Mouse (Mus musculus): ENCODE data around the gene Wbp2.
A peak's percentile ranks its signal among the peaks of the same experiment; 100 is the strongest.

The Wbp2 gene

DNA sequence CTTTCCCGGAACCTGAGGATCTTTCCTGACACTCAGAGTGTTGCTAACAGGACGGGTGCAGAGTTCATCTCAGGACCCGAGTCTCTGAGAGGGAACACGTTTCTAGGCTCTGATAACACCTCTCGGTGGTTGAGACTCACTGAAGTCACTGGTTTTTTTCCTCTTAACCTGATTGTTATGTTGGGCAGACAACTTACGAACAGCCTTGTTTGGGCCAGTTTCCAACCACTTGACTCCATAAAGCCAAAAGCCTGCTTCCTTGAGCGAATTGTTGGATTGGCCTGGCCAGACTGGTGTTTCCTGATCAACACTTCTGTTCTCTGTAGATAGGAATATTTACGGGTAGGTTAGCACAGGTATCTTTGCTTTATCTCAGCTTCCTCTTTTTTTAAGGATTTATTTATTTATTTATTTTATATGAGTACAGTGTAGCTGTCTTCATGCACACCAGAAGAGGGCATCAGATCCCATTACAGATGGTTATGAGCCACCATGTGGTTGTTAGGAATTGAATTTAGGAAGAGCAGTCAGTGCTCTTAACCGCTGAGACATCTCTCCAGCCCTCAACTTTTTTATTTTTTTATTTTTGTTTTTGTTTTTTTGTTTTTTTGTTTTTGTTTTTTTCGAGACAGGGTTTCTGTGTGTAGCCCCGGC lies 2.1 kb upstream of the Wbp2 start:
- peak in 1 of 2 experiments; percentile 47 for DNase-seq

DNA sequence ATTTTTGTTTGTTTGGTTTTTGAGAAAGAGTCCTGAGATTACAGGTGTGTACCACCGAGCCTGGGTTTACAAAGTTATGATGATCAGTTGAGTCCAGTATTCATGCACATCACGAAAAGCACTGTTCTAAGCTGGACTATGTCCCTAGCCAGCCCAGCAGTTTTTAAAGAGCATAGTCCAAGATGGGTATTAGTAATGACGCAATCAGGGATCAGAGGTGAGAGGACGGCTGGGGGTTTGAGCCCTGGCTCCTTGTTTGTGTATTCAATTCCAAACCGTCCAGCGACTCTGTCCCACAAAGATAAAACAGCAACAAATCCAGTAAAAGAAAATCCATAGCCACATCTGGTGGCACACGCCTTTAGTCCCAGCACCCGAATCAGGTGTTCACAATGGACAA lies 1.4 kb upstream of the Wbp2 start:
- peak; percentile 66 to 82 for DNase-seq

DNA sequence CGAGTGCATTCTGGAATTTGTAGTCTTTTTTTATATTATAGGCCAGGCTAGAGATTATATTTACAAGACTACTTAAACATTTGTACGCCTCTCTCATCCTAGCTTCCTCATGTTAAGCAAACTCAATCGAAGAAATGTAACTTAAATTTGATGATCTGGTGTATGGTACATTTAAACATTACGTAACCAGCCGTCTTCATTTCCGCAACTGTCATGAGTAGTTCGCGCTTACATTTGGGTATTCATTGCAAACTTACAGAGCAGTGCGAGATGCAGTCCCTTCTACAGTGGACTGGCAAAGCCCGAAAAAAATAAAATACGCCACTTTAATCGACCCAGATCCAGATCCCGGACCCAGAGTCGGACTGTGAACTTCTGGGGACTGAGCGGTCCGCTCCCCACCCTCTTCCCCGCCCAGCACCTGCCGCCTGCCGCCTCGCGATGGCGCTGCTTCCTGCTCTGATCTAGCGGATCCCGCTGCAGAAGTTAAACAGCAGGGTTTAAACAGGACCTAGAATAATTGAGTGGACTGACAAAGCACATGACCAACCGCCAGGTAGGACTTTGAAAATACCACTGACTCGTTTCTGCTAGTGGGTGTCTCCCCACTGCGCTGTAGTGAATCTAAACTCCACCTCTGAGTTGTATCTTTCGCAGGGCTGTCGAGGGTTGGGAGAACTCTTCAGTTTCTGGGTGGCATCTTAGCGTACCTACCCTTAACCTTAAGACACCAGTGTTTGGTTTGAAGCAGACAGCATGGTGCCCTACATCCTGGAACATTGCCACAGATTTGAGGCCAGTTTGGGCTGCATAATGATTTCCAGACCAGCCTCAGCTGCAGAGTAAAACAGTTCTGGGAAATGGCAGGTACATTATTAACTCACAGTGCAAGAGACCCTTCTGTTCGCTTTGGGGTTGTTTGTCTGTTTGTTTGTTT lies 667 bp upstream of the Wbp2 start:
- DNase-seq, result peak; percentile 94 to 96

DNA sequence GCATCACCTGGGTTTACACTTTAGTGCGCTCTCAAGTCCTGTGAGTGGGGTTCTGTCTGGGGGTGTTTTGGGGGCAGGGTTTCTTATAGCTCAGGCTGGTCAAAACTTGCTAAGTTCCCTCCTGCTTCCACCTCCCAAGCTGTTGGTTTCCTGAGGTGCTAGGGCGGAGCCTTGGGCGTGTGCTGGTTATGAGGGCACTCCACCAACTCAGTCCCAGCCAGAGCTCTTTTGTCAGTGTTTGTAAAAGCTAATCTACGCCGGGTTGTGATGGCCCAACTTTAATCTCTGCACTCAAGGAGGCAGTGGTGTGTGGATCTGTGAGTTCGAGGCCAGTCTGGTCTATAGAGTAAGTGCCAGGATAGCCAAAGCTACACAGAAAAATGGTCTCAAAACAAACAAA lies 2.6 kb downstream of the Wbp2 start:
- DNase-seq, result no peak

DNA sequence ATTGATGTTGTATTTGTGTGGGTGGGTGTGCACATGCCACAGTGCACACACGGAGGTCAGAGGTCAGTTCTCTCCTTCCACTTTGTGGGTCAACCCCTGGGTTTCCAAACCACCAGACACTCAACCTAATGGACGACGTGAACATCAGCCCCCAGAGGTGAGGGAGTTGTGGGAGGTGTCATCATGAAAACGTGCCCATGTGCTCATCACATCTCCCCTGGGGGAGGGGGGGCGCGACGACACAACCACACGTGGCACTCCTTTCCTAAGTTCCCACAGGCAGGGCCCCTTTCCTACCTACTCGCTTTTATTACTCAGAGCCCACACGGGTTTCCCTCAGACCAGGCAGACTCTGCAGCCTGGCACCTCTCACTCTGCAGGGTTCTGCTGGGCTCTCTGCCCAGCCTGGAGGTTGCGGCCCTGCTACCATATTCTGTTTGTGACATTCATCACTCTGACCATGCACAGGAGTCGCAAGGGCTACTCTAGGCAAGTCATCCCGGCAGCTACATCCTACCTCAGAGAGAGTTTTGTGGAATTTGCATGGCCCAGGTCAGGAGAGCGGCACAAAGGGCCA lies 3.6 kb downstream of the Wbp2 start:
- no peak for DNase-seq

DNA sequence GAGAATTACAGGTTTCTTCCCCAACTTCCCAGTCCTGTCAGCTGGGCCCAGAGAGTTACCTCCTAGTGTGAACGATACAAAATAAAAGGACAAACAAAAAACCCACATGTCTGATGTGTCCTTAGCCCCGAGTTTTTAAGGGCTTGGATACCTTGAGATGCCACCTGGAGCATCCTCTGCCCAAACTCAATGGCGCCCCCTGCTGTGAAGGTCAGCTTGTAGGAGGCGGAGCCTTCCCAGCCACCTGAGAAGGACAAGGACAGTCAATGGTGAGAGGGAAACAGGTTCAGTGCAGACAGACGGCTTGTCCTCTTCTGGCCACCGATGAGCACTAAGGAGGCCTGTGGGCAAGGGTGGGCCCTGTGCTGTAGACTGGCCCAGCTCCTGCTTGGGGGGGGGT lies 5.7 kb downstream of the Wbp2 start:
- DNase-seq, result peak; percentile 52 to 88

DNA sequence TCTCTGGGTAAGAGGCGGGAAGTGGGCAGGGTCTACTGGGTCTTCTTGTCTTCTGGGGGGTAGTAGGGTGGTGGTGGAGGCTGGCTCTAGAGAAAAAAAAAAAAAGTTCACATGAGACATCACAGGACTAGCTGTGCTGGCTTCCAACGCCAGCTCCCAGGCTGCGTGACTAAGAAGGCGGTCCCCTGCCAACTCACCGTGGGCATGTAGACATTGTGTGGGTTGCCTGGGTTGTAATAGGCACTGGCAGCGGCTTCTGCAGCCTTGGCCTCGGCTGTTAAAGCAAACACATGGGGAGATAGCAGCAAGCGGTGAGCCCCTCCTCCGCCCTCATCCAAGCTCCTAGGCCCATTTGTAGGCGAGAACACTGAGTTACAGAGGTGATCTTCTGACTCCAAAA lies 7.3 kb downstream of the Wbp2 start:
- DNase-seq, result no peak

DNA sequence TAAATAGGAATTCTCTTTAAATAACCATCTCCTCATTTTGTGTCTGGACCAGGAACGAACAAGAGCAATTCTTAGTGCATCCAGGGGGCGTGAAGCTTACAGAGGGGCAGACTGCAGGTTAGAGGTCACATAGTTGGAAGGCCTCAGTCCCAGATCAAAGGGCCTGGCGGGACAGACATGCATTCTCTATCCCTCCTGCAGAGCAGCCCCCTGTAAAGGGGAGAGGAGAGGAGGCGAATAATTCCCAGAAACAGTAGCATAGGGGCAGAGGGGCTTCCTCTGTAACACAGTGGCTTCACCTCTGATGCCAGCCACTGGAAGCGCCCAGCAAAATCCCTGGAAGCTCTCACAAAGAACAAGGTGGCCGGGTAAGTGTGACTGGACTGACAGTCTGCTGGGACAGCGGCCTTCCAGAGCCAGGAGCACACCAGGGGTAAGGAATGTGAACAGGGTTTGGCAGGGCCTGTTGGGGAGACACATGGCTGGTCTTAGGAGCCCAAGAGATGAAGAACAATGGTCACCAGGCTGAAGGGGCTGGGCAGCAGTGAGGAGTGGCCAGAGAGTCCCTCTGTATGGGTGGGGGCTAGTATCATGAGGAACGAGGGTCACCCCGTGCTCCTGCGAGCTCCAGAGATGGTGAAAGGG lies 8.0 kb downstream of the Wbp2 start:
- no peak for DNase-seq

DNA sequence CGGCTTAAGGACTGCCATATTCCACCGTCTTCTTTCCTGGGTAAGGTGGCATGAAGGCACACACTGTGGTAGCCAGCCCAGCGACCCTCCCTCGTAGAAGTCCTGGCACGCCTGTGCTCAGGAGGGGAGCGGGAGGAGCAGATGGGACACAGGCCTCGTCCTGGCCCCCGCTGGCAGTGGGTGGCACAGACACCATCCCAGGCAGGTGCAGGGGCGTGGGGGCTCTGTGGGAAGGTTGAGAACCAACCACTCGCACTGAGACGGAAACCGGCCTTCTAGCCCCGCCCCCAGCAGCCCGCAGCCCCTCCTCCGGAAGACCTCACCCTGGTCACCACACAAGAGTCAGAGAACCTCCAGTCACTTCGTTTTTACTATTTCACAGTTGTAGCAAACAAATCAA lies 8.6 kb downstream of the Wbp2 start:
- peak in 1 of 2 experiments; percentile 75 for DNase-seq

DNA sequence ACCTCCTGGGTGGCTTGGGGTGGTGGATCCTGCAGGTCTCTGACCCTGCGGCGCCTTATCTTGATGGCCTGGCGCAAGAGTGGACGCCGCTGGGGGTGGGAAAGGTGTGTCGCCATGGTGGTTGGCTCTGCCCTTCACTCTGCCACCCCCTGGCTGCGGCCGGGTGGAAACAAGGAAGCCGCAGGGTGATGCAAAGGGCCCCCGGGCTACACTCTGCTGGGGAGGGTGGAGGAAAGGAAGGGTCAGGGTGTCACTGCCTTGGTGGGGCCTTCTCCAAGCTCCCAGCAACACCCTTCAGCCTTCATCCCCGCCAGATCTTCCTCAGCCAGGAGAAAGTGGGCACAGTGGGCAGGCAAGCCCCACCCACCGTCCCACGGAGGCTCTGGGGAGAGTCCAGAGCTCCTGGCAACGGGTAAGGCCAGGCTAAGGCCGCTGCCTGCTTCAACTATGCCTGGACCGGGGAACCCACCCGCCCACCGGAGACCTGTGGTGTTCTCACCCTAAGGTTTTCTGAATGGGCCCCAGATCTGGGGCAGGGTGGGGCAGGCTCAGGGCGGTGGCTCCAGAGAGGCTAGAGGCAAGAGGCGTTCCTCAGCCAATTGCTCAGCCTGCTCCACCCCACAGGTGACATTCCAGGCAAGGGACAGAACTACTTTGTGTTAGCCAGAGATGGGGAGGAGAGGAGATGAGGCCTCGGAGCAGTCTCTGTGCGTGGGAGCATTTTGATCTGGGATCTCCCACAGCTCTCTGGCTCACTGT lies 9.2 kb downstream of the Wbp2 start, which contains the start of gene Unc13d:
Gene Unc13d, minus strand, starts transcription at position 516 of the 759 bp plus-strand sequence.
- peak in 1 of 2 experiments; percentile 41 for DNase-seq

DNA sequence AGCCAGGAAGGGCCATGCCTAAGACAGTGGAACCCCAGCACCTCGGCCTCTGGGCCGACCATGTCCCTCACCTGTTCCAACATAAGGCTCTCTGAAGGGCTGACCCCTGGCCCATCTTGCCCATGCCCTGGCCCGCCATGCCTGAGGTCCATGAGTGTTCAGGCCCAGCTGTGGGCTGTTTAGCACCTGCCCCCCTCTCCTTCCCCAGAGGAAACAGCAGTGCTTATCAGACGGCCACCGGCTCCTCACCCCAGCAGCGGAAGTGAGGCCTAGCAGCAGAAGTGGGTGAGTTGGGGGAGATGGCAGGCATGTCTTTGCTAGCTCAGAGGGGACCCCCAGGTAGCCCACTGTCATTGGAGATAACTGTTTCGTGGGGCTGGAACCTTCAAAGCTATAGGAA lies 10.0 kb downstream of the Wbp2 start:
- no peak for DNase-seq

DNA sequence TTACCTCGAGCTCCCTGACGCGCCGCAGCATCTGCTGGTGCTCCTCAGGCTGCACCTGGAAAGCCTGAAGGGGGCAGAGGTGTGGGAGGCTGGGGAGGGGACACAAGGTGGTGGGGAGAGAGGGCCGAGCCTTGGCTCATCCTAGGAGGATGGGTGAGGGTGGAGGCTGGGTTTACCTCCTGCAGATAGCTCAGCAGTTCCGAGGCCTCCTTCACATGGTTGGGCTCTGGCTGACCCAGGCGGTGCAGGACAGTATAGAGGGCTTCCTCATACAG lies 10.6 kb downstream of the Wbp2 start:
- no peak for DNase-seq

DNA sequence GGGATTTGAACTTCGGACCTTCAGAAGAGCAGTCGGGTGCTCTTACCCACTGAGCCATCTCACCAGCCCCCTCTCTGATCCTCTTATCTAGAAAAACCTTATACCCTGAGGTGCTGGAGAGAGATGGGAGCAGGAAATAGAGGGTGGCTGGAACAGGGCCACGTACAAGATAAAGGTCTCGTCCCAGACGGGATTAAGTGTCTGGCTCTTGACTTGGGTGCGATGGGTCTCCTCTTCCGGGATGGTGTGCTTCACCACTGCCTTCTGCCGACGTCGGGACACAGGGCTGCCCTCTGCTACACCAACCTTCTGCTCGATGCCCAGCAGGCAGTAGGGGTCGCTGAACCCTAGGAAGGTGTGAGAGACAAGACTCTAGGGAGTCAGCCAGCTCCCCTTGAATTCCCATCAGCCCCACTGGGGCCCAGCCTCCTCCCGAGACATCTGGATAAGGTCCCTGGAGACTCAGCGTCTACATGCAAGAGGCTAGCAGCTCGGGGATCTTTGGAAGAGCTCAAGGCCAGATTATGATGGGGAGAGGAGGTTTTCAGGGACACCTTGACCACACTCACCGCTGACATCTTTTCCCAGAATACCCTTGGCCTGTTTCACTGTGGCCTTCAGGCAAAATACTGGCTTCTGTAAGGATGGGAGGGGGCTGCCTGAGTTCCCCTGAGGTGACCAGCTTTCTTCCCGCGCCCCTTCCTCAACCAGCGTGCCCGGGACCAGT lies 11.1 kb downstream of the Wbp2 start:
- DNase-seq, result peak in 1 of 2 experiments; percentile 25

DNA sequence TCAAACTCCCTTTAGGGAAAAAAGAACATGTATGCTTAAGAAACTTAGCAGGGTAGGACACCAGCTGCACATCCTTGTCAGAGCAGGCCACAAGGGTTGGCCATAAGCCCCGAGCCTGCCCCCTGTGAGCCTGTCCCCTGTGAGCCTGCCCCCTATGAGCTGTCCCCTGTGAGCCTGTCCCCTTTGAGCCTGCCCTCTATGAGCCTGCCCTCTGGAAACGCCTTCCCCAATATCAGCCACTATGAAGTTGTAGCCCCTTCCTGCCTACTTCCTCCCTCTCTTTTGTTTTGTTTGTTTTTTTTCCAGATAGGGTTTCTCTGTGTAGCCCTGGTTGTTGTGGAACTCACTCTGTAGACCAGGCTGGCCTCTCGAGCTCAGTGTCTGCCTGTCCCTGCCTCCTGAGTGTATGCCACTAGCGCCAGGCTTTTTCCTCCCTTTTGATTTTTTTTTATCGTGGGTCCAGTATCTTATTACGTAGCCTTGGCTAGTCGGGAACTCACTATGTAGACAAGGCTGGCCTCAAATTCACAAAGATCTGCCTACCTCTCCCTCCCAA lies 12.3 kb downstream of the Wbp2 start:
- no peak for DNase-seq

DNA sequence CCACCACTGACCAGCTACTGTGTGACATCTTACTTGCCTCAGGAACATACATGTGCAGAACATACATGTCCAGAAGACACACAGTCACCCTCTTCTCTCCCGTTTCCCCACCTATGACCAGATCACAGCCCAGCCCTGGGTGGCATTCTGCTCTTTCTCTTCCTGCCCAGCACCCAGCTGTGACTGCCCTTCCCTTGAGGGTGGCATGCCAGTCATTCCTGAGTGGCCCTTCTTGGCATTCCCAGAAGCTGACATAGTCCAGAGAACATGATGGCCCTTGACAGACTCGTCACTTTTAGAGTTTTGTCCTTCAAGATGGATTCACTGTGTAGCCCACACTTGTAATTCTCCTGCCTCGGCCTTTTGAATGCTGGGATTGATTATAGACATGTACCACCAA lies 14.2 kb downstream of the Wbp2 start:
- DNase-seq, result no peak

DNA sequence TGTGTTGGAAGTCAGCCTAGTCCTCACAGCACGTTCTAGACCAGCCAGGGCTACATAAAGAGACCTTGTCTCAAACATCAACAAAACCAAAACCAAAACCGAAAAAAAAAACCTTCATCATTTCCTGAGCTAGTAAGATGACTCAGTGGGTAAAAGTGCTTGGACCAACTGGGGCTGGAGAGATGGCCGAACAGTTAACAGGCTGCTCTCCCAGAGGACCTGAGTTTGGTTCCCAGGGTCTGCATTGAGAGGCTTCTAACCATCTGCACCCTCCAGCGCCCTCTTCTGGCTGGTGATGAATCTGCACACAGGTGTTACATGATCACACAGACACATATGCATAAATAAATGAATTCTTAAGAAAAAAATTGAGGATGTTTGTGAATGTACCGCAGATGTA lies 15.3 kb downstream of the Wbp2 start:
- DNase-seq, result peak in 1 of 2 experiments; percentile 68

DNA sequence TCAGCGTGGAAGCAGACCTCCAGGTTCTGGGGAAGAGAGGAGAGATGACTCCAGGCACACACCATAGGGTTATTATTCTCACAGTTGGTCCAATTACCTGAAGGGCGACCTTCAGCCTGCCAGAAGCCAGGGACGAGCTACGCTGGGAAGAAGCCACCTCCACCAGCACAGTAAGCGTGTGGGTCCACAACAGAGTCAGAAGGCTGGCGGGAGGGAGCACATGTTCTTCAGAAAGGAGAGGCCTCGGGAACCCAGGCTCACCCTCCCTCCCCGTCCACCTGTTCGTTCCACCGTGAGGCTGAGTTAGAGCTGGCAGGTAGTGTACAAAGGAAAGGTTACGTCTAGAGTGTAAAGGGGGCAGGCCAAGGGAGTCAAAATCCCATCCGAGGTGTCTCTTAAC lies 21.4 kb downstream of the Wbp2 start:
- no peak for DNase-seq

DNA sequence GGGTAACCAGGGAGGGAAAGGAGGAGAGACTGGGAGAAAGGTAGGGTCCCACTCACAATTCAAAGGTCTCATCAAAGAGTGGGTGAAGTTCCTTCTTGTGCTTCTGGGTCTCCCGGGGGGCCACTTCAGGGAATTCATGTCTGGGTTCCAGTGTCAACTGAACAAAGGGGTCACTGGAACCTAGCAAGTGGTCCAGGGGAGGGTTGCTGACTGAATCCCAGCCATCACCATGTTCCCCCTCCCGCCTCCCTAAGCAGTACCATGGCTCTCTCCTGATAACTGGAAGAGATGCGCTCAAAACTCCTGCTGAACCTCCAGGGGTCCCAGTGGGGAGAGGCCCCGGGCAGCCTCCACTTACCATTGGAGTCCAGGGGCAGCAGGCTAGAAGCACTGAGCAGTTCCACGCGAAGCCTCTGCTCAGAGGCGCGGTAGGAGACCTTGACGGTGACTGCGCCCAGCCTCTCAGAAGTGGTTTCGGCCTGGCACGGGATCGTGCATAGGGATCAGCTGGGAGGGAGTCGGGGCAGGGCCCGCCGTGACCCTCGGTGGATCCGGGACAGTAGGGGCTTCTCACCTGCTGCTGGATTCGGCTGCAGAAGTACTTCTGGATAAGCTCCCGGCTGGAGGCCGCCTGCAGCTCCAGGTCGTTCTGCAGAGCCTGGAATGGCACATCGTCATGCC lies 22.5 kb downstream of the Wbp2 start:
- DNase-seq, result no peak

DNA sequence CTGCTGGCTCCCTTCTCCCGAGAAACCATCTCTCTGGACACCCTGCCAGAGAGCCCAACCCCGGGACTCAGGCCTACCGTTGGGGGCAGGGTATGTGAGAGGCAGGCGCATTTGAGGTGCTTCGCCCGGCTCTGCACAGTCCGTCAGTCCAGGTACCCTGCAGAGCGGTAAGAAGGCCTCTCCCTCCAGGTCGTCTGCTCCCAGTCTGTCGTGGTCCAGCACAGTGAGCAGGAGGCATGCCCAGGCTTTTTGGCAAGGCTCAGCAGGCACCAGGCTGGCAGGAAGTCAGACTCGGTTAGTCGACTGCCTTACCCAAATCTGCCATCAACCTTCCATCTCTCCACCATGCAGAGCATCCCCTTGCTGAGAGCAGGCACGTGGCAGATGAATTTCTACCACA lies 23.2 kb downstream of the Wbp2 start:
- DNase-seq, result peak in 1 of 2 experiments; percentile 47

DNA sequence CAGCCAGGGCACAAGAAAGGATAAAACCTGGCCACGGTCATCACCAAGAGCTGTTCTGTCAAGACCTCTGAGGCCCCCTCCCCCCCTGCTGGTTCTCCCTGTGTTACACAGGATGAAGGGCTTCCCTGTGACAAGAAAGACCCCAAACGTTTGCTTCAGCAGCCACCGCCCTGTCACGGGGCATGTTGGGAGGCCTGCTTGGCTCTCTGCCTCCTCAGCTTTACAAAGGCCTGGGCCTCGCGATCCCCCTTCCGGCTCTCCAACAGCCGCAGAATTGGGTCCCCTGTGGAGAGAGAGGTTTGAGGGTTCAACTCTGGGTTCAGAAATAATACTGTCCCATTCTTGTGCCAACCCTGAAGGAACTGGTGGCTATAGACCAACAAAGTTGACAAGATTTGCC lies 24.3 kb downstream of the Wbp2 start:
- DNase-seq, result no peak
